Mouse (Mus musculus) neural tube, postnatal 0 days (tissue): ENCODE results near the gene Pde4b. TPM values are rescaled to one million over a fixed set of nuclear protein-coding genes. Genes with fewer than 3 reads are reported as not detected.

ENCODE experiments used
- polyA plus RNA-seq: library from polyadenylated mRNA; unstranded; fragments of >200 nt; fragmentation: Nextera tagmentation; extraction: Ambion mirVana; gene quantifications from 2 replicates; pipeline ENCODE4 v1.2.1, GENCODE M21; 2015

The Pde4b gene
- polyA plus RNA-seq: 47.5 and 52.6 TPM in 2 replicates

DNA sequence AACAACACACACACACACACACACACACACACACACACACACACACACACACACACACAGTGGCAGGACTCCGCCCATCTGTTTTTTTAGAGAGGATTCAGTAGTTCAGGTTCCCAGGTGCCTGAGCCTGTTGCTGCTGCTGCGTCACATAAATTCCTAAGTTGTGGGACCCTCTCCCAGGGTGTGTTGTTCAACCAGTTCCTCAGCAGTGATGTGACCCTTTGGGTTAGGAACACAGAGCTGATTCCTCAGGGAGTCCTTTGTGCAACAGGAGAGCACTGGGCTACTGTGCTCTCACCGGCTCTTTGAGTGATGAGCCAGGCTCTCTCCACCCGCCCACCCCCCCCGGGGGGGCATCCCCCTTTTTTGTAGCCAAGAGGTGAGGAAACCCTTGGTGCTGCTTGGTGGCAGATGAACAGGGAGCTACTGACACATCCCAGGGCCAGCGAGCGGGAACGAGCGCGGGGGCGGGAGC is at the start of gene Pde4b:
Gene Pde4b (plus strand): TSS at position 453 of the 475 bp plus-strand sequence.

Other genes starting within 250 kb of the Pde4b start
- gene B020004J07Rik, start 243.5 kb upstream of the Pde4b start, polyA plus RNA-seq: not detected in 2 replicates
- gene C130073F10Rik, start 193.8 kb upstream of the Pde4b start, polyA plus RNA-seq: not detected in 2 replicates
- gene Gm12800, start 178.4 kb upstream of the Pde4b start, polyA plus RNA-seq: not detected in 2 replicates
- not detected in 2 replicates for gene Gm12794, start 147.1 kb upstream of the Pde4b start, polyA plus RNA-seq
- gene Gm12790, start 106.5 kb upstream of the Pde4b start, polyA plus RNA-seq: not detected in 2 replicates
- not detected in 2 replicates for gene Gm12789, start 100.9 kb upstream of the Pde4b start, polyA plus RNA-seq